Mouse (Mus musculus) embryonic stem cell, embryonic (primary cell): ENCODE results near the gene Nhej1.

Experiments
- CTCF ChIA-PET, 4 experiments: fragments of 300-600 bp in 2 of 4; fragments of 350-600 bp in 2 of 4; sonication (Branson Sonifier 250); formaldehyde crosslinking; loops; one replicate each; lab custom pipeline; 2022; ENCODE audit warnings: inconsistent platforms in 2 of 4; lab: Charles Lee
- POLR2A ChIA-PET, 4 experiments: fragments of 300-600 bp in 2 of 4; fragments of 350-600 bp in 2 of 4; sonication (Branson Sonifier 250); formaldehyde crosslinking; loops; one replicate each; lab custom pipeline; 2022; ENCODE audit warnings: antibody characterized with exemption in 4 of 4, inconsistent platforms in 1 of 4; lab: Charles Lee

Gene Nhej1

DNA sequence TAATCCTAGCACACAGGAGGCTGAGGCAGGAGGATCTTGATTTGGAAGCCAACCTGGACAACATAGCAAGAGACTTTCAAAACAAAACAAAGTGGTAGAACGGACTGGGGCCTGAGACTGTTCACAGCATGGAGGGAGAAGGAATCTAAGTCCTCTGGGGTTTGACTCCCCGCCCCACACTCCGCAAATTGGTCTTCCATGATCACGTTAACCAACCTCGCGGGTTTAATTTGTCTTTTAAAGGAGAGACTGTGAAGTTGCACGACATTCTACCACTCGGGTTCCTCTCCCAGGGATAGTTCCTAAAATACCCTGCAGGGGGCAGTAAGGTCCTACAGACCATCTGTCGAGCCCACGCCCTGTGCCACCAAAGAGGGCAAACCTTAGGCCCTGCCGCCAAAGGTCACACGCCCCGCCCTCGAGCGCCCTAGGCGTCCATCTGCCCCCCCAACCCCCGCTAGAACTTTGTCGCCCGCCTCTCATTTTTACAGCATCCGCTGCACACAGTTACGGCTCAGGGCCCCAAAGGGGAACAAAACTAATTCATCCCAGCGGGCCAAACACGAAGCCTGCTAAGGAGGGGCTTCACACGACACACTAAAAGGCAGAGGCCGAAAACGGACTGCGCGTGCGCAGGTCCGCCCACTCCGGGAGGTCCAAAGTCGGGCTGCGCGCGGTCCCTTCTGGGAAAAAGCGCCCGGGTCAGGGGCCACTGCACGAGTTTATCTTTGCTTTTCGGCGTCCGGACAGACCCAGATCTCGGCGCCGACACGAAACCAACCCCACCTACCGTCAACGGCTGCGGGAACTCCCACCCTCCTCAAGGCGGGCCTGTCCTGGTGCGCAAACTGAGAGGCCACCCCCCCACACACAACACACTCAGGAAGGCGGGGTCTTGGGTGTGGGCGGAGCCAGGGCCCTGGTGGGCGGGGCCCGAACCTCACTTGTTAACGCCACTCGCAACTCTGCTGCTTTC, at the start of gene Nhej1:
TSS of gene Nhej1 (minus strand) at position 855 of the 976 bp plus-strand sequence.
- ChIA-PET POLR2A (interaction anchor here in 2 of 4 experiments (0.6 to 1.0 kb wide), 2 partner anchors 120 to 127 kb away, joined by 3 read pairs; no protein-coding TSS in a partner anchor), CTCF (interaction anchor here in 1 of 4 experiments (1.1 to 1.2 kb wide), 2 partner anchors 127 to 223 kb away, joined by 3 to 6 read pairs; no protein-coding TSS in a partner anchor)

DNA sequence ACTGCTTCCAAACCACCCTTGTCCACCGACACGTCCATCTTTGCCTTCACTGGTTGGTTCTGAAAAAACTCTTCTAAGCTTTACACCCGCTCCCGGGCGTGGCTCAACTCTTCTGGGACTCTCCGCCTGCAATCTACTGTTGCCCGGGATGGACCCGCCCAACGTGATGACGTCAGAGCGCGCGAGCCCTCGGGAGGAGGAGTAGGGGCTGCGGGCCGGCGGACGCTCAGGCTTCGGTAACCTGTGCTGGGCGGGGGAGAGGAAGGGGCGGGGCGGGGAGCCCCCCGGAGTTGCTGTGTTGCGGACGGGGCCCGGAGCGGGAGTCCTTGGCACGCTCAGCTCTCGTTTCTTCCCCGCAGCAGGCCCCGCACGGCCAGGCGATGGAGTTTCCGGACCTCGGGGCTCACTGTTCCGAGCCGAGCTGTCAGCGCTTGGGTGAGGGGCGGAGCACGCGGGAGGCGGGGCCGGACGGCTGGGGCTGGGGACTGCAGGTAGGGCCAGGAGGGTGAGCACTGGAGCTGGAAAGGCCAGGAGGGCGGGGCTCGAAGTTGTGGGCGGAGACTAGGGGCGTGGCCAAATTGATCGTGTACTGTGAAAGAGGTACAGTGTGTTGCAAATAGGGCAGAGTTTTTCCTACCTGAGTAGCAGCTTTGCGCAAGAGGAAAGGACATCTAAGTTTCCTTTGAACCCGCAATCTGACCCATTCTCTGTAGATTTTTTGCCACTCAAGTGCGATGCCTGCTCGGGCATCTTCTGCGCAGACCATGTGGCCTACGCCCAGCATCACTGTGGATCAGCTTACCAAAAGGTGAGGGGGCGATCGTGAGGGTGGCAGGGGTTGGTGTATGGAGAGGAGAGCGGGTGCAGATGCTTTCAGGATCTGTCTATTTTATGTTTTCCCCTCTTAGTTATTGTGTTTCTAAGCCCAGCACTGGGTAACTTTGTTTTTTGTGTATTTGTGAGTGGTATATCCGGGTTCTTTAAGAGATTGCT, 43.8 kb upstream of the Nhej1 start, which contains the start of gene Zfand2b:
TSS of gene Zfand2b (plus strand) at position 175 of the 993 bp plus-strand sequence.
- ChIA-PET POLR2A (interaction anchor here (0.5 to 5.5 kb wide), 64 partner anchors 10 to 859 kb away, joined by 3 to 72 read pairs (median 4); partner anchors contain the start of genes Abcb6 (in 4 of the 4), Ankzf1 (in 3 of the 4), Atg9a (in 3 of the 4) and A630095N17Rik (in 2 of the 4)), CTCF (interaction anchor here (0.5 to 1.8 kb wide), 15 partner anchors 11 to 302 kb away, joined by 3 to 12 read pairs (median 5); partner anchors contain the start of gene Abcb6 (in 1 of the 4))

DNA sequence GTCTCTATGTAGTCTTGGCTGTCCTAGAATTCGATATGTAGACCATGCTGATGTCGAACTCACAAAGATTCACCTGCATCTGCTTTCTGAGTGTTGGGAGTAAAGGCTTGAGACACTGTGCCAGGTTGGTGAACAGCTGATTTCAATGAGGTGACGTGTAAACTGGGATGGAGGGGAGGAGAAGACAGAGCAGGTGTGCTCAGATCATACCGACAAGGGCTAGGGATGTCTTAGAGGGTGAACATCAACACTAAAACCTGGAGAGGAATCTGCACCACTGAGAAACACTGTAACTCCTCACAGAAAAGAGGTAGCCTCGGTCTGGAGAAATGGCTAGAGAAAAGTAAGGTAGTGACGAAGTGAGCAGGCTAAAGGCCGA, 43.1 kb upstream of the Nhej1 start:
- ChIA-PET POLR2A (interaction anchor here in 3 of 4 experiments (0.7 to 5.5 kb wide), 49 partner anchors 9 to 421 kb away, joined by 3 to 72 read pairs (median 5); partner anchors contain the start of genes Abcb6 (in 3 of the 3), Ankzf1 (in 3 of the 3), Atg9a (in 3 of the 3) and Dnpep (in 2 of the 3)), CTCF (interaction anchor here (0.5 to 1.8 kb wide), 11 partner anchors 12 to 301 kb away, joined by 3 to 12 read pairs (median 5); partner anchors contain the start of gene Abcb6 (in 1 of the 4))

DNA sequence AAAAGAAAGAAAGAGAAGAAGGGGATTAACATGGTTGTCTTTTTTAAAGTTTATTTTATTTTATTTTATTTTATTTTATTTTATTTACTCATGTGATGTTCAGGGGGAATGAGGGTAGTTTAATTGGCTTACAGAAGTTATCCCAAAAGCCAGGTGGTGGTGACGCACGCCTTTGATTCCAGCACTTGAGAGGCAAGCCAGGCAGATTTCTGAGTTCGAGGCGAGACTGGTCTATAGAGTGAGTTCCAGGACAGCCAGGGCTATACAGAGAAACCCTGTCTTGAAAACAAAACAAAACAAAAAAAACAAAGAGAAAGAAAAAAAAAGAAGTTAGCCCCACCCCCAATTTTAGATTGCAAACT, 35.2 kb upstream of the Nhej1 start:
- CTCF ChIA-PET: interaction anchor here in 1 of 4 experiments (0.7 kb wide), 1 partner anchor 144 kb away, joined by 3 read pairs; no protein-coding TSS in a partner anchor
- POLR2A ChIA-PET: interaction anchor here in 2 of 4 experiments (0.6 to 1.8 kb wide), 2 partner anchors 8 to 22 kb away, joined by 4 to 6 read pairs; partner anchors contain the start of gene Zfand2b (in 1 of the 2)

DNA sequence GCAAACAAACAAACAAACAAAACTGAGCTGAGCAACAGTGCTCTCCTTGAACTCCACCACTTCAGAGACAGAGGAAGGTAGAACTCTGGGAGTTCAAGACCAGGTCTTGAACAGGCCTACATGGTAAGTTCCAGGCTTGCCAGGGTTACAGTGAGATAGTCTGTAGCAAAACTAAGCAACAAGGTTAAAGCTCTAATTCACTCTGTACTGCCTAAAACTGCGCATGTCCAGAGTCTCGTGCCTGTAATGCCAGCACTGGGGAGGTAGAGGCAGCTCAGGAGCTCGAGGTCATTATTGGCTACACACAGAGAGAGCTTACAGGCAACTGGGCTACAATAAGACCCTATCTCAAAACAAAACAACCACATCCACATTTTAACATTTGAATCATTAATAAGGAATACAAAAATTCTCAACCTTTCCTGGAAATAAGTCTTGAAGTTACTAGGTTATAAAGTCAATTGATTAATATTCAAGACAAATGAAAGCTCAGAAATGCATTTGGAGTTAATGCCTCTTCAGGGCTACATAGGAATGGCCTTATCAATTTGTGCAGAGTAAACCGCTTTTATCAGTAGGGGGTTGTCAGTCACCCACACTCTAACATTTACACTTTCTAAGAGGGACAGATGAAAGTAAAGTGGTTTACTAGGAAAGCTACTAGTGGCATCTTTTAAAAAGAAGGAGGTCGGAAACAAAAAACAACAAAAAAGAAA, 34.7 kb upstream of the Nhej1 start:
- CTCF ChIA-PET: interaction anchor here in 1 of 4 experiments (1.0 kb wide), 1 partner anchor 92 kb away, joined by 3 read pairs; no protein-coding TSS in a partner anchor

DNA sequence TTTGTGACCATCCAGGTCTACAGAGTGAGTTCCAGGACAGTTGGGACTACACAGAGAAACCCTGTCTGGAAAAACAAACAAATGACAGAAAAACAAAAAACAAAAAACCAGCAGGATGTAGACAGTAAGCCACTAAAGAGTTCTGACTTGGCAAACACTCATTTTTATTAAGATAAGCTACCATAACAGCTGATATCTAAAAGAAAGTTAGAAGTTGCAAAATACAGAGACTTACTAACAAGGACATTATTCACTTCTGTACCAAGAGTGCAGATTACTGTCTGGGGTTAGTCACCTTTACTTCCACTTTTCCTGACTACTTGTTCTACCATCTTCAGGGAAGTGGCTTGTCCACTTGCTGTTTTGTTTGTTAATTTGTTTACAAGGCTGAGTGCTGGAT, 34.0 kb upstream of the Nhej1 start:
- POLR2A ChIA-PET: interaction anchor here in 2 of 4 experiments (0.9 to 1.8 kb wide), 4 partner anchors 10 to 104 kb away, joined by 3 to 6 read pairs (median 4); partner anchors contain the start of genes Ankzf1 (in 1 of the 2), Atg9a (in 1 of the 2) and Zfand2b (in 1 of the 2)
- CTCF ChIA-PET: interaction anchor here in 1 of 4 experiments (1.0 kb wide), 1 partner anchor 93 kb away, joined by 3 read pairs; no protein-coding TSS in a partner anchor

More for the DNA sequence above, 34.7 kb upstream of the Nhej1 start:
- POLR2A ChIA-PET: interaction anchor here in 2 of 4 experiments (0.9 to 1.8 kb wide), 4 partner anchors 9 to 103 kb away, joined by 3 to 6 read pairs (median 4); partner anchors contain the start of genes Ankzf1 (in 1 of the 2), Atg9a (in 1 of the 2) and Zfand2b (in 1 of the 2)

DNA sequence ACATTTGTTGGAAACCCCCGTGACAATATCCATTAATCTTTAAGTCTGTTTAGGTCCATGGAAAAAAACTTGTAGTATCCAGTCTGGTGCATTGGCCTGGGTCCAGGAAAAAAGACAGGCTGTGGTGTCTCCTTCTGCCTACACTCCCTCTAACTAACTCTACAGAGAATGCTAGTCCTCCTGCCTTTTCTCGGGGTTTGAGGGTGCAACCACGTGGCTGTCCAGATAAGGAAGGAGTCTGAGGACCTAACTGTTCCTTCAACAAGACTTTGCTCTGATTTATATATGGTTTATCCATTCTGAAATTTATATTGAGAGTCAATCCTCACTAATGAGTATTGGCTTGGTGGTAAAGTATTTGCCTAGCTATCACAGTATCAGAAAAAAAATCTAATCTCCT, 30.8 kb upstream of the Nhej1 start:
- CTCF ChIA-PET: interaction anchor here in 1 of 4 experiments (1.0 kb wide), 1 partner anchor 332 kb away, joined by 4 read pairs; no protein-coding TSS in a partner anchor
- POLR2A ChIA-PET: interaction anchor here in 1 of 4 experiments (0.5 to 1.6 kb wide), 2 partner anchors 13 to 709 kb away, joined by 4 to 6 read pairs; partner anchors contain the start of gene Zfand2b

DNA sequence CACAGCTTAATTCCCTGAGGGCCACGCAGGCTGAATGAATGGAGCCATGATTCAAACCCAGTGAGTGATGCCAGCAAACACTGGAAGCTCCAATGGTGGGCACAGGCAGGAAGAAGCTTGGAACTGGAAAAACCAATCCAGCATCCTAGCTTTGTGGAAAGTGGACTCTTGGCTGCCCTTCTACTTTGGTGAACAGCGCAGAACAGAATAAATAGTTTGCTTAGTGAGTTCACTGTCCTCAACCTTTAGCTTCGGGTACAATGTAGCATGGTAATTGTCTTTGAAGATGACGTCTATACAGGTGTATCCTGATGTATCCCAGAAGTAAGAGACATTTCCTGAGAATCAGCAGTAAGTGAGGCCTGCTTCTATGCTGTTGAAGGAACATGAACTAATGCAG, 23.7 kb upstream of the Nhej1 start:
- ChIA-PET CTCF (interaction anchor here in 3 of 4 experiments (0.6 to 1.5 kb wide), 4 partner anchors 106 to 366 kb away, joined by 3 to 4 read pairs (median 4); no protein-coding TSS in a partner anchor), POLR2A (interaction anchor here in 2 of 4 experiments (0.9 to 1.4 kb wide), 3 partner anchors 20 to 54 kb away, joined by 3 read pairs; partner anchors contain the start of genes Ankzf1 (in 1 of the 2), Atg9a (in 1 of the 2) and Zfand2b (in 1 of the 2))

DNA sequence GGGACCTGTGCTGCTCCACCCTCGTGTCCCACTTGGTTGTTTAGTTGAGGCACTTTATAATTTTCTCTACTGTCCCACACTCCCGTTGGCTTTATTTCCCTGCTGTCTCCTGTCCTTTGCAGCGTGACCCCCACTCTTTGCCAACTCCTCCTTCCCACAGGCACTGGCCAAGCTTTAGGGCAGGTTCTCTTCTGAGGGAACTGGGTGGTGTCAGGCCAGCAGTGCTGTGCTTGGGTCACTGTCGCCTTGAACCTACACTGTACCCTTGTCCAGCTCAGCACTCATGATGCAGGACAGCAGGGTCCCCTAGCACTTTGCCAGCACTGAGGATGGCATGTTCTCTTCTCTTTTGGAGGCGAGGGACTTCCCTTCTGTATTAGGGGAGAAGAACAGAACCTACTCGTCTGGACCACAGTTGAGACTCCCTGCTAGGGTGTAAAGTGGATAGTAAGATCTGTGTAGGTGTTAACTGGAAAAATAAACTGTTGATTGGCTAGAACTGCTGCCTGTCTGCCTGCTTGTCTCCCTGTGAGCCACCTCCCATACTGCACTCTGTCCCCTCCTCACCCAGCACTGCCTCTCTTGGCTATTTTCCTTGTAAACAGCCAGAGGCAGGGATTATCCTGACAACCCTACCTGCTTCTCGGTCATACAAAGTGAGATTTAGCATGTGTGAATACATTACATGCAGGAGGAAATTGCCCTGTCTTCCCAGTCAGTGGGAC, 22.6 kb upstream of the Nhej1 start:
- ChIA-PET CTCF (interaction anchor here in 3 of 4 experiments (0.6 to 1.5 kb wide), 3 partner anchors 33 to 521 kb away, joined by 3 to 5 read pairs (median 4); partner anchors contain the start of gene Abcb6 (in 1 of the 3)), POLR2A (interaction anchor here in 1 of 4 experiments (1.2 to 1.4 kb wide), 2 partner anchors 10 to 21 kb away, joined by 3 read pairs; partner anchors contain the start of gene Zfand2b)

DNA sequence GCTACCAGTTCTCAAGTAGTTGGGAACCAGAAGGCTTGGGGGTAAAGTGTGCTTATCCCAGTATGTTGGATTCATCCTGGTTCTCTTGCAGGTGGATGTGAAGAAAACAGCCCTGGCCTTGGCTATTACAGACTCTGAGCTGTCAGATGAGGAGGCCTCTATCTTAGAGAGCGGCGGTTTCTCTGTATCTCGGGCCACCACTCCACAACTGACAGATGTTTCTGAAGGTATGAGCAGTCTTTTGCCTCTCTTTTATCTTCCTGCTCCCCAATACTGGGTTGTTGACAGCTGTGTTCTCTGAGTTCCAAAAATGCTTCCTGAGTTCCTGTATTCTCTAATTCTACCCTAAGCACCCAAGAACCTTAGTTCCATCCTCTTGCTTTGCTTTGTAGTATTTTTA, 20.6 kb upstream of the Nhej1 start:
- ChIA-PET POLR2A (interaction anchor here in 2 of 4 experiments (0.7 to 2.5 kb wide), 4 partner anchors 23 to 172 kb away, joined by 3 to 6 read pairs (median 4); partner anchors contain the start of genes Dnpep (in 1 of the 2) and Zfand2b (in 1 of the 2)), CTCF (interaction anchor here in 1 of 4 experiments (0.9 to 1.0 kb wide), 2 partner anchors 105 to 297 kb away, joined by 3 to 4 read pairs; no protein-coding TSS in a partner anchor)

DNA sequence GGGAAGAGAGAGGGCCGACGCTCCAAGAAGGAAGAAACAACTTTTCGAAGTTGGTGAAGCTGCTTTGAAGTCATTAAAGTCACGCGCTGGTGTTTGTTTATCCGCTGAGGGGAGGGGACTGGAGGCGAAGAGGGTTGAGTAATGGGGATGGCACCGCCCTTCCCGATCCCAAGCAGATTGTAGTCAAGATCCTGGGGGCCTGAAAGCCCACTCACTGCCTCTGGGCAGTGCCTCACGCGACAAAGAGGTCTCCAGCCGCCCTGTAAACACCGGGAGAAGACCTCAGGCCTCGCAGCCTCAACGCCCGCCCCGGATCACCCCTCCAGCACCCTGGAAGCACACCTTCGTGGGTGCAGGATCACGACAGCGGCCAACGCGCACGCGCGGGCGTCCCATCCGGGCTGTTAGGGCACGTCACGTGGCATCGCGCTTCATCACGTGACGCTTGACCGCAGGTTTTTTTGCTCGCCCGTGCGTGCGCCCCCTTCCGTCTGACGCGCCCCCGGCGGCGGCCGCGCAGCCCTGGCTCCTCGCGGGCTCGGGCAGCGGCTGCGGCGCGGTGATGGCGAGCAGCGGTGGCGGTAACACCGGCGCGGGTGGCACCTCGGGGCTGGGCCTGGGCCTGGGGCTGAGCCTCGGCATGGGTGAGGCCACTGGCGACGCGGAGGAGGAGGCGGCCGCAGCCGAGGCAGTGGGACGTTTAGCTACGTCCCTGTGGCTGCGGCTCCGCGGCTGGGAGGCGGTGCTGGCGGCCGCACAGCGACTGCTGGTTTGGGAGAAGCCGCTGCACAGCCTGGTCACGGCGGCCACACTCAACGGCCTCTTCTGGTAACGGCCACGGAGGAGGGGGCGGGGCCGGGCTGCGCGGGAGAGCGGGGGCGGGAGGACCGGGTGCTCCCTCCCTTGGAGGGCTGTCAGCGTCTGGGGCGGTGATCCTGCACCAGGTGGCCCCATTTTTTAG, 17.6 kb upstream of the Nhej1 start, which contains the start of the genes Cnppd1 and Retreg2:
TSS of gene Cnppd1 (minus strand) at position 411 of the 961 bp plus-strand sequence.
TSS of gene Retreg2 (plus strand) at position 478 of the 961 bp plus-strand sequence.
- CTCF ChIA-PET: interaction anchor here in 2 of 4 experiments (1.3 to 1.6 kb wide), 2 partner anchors 109 to 194 kb away, joined by 4 to 5 read pairs; no protein-coding TSS in a partner anchor
- POLR2A ChIA-PET: interaction anchor here in 2 of 4 experiments (0.7 to 3.2 kb wide), 17 partner anchors 17 to 175 kb away, joined by 3 to 13 read pairs (median 3); partner anchors contain the start of genes Ankzf1 (in 2 of the 2), Atg9a (in 2 of the 2), Zfand2b (in 2 of the 2) and Abcb6 (in 1 of the 2)

DNA sequence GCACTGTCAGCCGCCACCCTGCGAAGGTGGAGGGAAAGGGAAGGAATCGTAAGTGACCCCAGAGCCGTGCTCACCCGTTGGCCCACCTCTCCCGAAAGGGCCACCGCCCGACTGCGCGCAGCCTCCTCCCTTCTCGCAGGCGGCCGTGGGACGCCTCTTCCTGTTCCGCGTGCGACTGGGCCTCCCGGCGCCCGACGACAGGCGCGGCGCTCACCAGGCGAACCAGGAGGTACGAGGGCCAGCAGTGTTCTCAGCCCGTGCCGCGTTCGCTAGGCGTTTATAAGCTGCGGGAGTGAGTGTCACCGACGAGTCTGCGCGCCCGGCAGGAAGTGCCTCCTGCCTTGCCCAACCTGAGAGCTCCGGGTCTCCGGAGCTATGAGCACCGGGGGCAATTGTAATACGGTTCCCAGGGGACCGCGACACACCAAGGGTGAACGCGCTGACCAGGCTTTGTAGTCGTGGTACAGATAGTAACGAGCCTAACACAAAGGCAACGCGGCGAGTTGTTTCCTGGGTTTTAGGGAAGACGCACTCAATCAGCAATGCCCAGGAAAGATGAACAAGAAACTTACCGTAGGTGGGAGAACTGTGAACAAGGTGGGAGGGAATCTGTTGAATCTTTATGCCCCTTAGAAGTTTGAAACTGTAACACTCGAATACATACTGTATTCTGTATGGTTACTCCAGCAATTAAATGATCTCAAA, 16.6 kb upstream of the Nhej1 start:
- CTCF ChIA-PET: interaction anchor here in 2 of 4 experiments (0.8 to 1.8 kb wide), 3 partner anchors 110 to 273 kb away, joined by 3 to 7 read pairs (median 4); no protein-coding TSS in a partner anchor
- POLR2A ChIA-PET: interaction anchor here in 2 of 4 experiments (0.9 to 3.2 kb wide), 18 partner anchors 16 to 214 kb away, joined by 3 to 13 read pairs (median 4); partner anchors contain the start of genes Ankzf1 (in 2 of the 2), Atg9a (in 2 of the 2), Abcb6 (in 1 of the 2) and Tuba4a (in 1 of the 2)
